Mouse (Mus musculus) layer of hippocampus, adult 11-12 months (tissue): ENCODE results near the gene Gm28038.

Source experiments
- DNase-seq: peaks from one replicate; pipeline ENCODE4 v3.0.0; 2022; ENCODE audit warnings: low spot score

Gm28038 gene

GRCm38 (mm10) chr2:30349196-30349595, 68.4 kb downstream of the Gm28038 start:
- no peak for DNase-seq
